Mouse (Mus musculus) hindbrain, embryonic 14.5 days (tissue): ENCODE measurements around the gene Ttc5. TPM values are rescaled to one million over a fixed set of nuclear protein-coding genes. Genes with fewer than 3 reads are reported as not detected.
"Not testable (repeated sequence)": the region's sequence is repeated elsewhere in the genome, so short reads cannot be mapped to it uniquely, and the experiment has no call there.

ENCODE experiments used
- ATAC-seq: fragments of 200-750 bp; cut with Nextera tagmentation; 2 replicates; pipeline ENCODE4 v1.8.0; 2017; ENCODE audit warnings: moderate number of reproducible peaks, mild to moderate bottlenecking, moderate TSS enrichment, moderate library complexity; ENCODE audit not compliant: low FRiP score
- DNase-seq: peaks from one replicate; pipeline ENCODE4 v3.0.0-alpha.2; 2015; ENCODE audit warnings: low spot score
- H3K27ac ChIP-seq: fragments of 300-500 bp; sonication (generic); 2 replicates; pipeline ENCODE4 v1.5.1; 2014; ENCODE audit warnings: mild to moderate bottlenecking, moderate library complexity
- H3K27me3 ChIP-seq: fragments of 300-500 bp; sonication (generic); 2 replicates; pipeline ENCODE4 v1.6.1; 2014; ENCODE audit warnings: mild to moderate bottlenecking, low read length, mixed read lengths; ENCODE audit not compliant: control insufficient read depth, insufficient read depth
- H3K36me3 ChIP-seq: fragments of 300-500 bp; sonication (generic); replicated peaks from 2 replicates; pipeline ENCODE4 v1.6.1; 2014; ENCODE audit not compliant: control insufficient read depth, insufficient read depth
- H3K4me1 ChIP-seq: fragments of 300-500 bp; sonication (generic); replicated peaks from 2 replicates; pipeline ENCODE4 v1.6.1; 2014; ENCODE audit warnings: antibody characterized with exemption, low read length, mixed read lengths; ENCODE audit not compliant: control insufficient read depth, insufficient read depth
- H3K4me2 ChIP-seq: fragments of 300-500 bp; sonication (generic); replicated peaks from 2 replicates; pipeline ENCODE4 v1.6.1; 2014; ENCODE audit warnings: mild to moderate bottlenecking, moderate library complexity
- H3K4me3 ChIP-seq: fragments of 300-500 bp; sonication (generic); replicated peaks from 2 replicates; pipeline ENCODE4 v1.5.1; 2014; ENCODE audit warnings: mild to moderate bottlenecking, low read length
- H3K9ac ChIP-seq: fragments of 300-500 bp; sonication (generic); 2 replicates; pipeline ENCODE4 v1.6.1; 2014
- H3K9me3 ChIP-seq: fragments of 300-500 bp; sonication (generic); 2 replicates; pipeline ENCODE4 v1.6.1; 2016; ENCODE audit warnings: low read length; ENCODE audit not compliant: control insufficient read depth
- WGBS: fragments of 180-500 bp; shearing (Covaris S2); extraction: QIAGEN DNeasy Blood & Tissue Kit; methylation state at CpG from one replicate; pipeline ENCODE4 v1.1.7; 2014; 5-methylcytosine and 5-hydroxymethylcytosine counted together
- polyA plus RNA-seq: library from polyadenylated mRNA; unstranded; fragments of >200 nt; fragmentation: Nextera tagmentation; extraction: Ambion mirVana; gene quantifications from 2 replicates; pipeline ENCODE4 v1.2.1, GENCODE M21; 2014

The Ttc5 gene
- polyA plus RNA-seq, 1 experiment from 2014 or later: 123 TPM

DNA sequence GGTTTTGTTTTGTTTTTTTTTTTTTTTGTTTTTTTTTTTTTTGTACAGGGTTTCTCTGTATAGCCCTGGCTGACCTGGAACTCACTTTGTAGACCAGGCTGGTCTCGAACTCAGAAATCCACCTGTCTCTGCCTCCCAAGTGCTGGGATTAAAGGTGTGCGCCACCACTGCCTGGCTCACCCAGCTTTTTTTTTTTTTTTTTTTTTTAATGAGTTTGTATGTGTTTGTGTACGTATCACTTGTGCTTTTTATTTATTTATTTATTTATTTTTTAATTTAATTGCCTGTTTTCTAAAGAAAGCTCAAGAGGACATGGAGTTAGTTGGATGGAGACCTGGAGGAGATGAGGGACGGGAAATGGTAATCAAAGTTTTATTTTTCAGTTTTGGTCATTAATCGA, 21.1 kb upstream of the Ttc5 start:
- Histone ChIP-seq H3K4me1 (0 out of 2 replicates have a peak, but pooled peaks cover 12% of the 10 kb centered on the region), H3K4me2 (peak overlapping the region; percentile 55), H3K27ac (0 out of 2 replicates have a peak overlapping the region, but pooled peaks have one; percentile 91), H3K4me3 (peak overlapping the region; percentile 55; the same call in 1 of the 2 replicates), H3K9ac (peak overlapping the region; percentile 67; the same call in 1 of the 2 replicates)
- H3K27me3 ChIP-seq, DNase-seq, H3K9me3 ChIP-seq, ATAC-seq, H3K36me3 ChIP-seq: not testable (repeated sequence)
- WGBS: 91% methylated on average over 5 of the region's 5 CpGs

DNA sequence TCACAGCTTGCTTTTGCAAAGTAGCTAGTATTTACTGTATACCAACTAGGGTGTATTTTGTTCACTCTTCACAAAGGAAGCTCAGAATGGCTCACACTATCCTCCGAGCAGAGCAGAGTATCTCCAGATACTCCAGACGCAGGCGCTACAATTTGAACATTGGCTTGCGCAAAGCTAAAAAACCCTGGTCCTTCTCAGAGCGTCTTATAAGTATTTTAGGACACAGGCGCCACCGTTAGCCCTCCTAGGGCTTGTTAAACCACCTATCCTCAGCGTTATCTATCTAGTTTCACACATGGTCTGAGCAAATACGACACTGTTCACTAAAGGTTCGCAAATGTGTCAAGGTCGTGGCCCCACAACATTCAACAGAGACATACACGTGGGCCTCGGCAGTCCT, 19.4 kb upstream of the Ttc5 start:
- H3K9me3 ChIP-seq: no peaks in the 10 kb centered on the region
- H3K4me2 ChIP-seq: no peak overlapping the region
- H3K27ac ChIP-seq: no peak overlapping the region
- no peak overlapping the region for H3K9ac ChIP-seq
- DNase-seq (no peak), ATAC-seq (no peak)
- 75% methylated on average over 13 of the region's 13 CpGs for WGBS
- no peak overlapping the region for H3K4me3 ChIP-seq
- no peaks in the 10 kb centered on the region for H3K27me3 ChIP-seq
- 0 out of 2 replicates have a peak, but pooled peaks cover 12% of the 10 kb centered on the region for H3K4me1 ChIP-seq
- no peaks in the 10 kb centered on the region for H3K36me3 ChIP-seq

DNA sequence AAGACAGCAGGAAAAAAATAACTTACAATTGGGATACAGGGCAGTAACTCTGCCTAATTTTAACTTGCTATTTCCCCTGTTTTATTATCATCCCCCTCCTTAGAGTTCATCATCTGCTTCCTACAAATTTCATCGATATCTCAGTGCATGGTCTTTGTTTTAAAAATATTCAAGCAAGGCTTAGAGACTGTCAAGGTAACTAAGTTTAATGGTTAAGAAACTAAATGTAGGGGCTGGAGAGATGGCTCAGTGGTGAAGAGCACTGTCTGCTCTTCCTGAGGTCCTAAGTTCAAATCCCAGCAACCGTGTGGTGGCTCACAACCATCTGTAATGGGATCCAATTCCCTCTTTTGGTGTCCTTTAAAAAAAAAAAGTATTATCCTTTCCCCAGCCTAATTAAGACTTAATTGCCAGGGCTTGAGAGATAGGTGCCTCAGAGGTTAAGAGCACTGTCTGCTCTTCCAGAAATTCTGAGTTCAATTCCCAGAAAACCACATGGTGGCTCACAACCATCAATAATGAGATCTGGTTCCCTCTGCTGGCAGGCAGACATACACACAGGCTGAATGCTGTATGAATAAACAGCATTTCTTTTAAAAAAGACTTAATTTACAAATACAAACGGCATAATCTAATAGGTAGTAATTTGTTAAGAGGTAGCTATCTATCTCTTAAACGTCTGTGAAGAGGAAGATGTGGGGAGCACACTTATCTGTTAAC, 17.7 kb upstream of the Ttc5 start:
- Histone ChIP-seq H3K36me3 (no peaks in the 10 kb centered on the region), H3K27ac (no peak overlapping the region), H3K4me1 (0 out of 2 replicates have a peak, but pooled peaks cover 7% of the 10 kb centered on the region), H3K4me3 (no peak overlapping the region), H3K9ac (no peak overlapping the region), H3K27me3 (no peaks in the 10 kb centered on the region), H3K4me2 (no peak overlapping the region), H3K9me3 (no peaks in the 10 kb centered on the region)
- WGBS: 68% methylated on average over 4 of the region's 4 CpGs
- DNase-seq: peak; percentile 48
- no peak for ATAC-seq

DNA sequence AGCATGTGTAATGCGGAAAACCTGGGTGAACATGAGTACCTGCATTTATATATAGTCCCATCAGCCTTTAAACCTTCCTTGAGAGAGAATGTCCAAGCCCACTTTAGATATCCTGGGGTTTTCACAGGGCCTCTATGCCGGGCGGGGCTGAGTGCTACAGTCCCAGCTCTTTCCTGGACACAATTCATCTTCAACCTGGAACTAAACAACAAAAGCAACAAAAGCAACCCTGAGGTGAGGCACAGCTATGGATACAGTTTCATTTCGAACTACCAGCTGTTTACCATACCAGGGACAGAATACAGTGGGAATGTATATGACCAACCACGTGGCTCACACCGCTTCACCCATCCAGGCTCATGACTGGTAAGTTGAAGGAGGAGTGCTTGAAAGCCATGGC, 17.1 kb upstream of the Ttc5 start:
- Histone ChIP-seq H3K4me3 (no peak overlapping the region), H3K9me3 (no peaks in the 10 kb centered on the region), H3K4me1 (0 out of 2 replicates have a peak, but pooled peaks cover 7% of the 10 kb centered on the region), H3K27ac (no peak overlapping the region), H3K27me3 (no peaks in the 10 kb centered on the region), H3K36me3 (no peaks in the 10 kb centered on the region), H3K4me2 (no peak overlapping the region), H3K9ac (no peak overlapping the region)
- 87% methylated on average over 6 of the region's 6 CpGs for WGBS
- no peak for DNase-seq
- ATAC-seq: no peak

DNA sequence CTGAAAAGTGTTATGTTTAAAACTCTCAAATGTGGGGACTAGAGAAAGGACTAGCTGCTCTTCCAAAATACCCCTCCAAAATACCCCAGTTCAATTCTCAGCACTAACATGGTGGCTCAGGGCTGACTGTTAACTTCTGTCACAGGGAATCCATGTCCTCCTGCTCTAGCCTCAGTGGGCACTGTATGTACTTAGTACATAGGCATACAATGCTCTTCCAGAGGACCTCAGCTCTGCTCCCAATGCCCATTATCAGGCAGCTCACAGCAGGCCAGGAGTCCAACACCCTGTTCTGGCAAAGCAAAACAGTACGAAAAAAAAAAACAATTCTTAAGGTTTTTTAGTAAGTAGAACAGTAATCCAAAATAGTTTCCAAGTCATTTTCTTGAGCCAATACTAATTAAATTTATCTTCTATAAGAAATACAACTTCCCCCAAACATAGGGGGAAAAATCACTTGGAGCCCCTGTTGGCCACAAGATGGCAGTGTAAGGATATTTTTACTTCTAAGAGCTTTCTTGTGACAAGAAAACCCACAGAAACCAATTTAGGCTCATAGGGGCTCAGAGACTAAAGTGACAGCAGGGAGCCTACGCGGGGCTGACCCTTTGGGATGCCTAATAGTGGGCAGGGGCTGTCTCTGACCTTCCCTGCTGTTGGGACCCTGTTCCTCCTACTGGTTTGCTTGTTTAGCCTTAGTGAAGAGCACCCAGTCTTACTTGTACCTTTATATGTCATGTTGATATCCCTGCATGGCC, 14.4 kb upstream of the Ttc5 start:
- no peak overlapping the region for H3K4me3 ChIP-seq
- DNase-seq (peak; percentile 78), ATAC-seq (no peak)
- H3K27me3 ChIP-seq: no peaks in the 10 kb centered on the region
- H3K9me3 ChIP-seq: no peaks in the 10 kb centered on the region
- H3K9ac ChIP-seq: no peak overlapping the region
- no peaks in the 10 kb centered on the region for H3K4me1 ChIP-seq
- no peak overlapping the region for H3K4me2 ChIP-seq
- no peaks in the 10 kb centered on the region for H3K36me3 ChIP-seq
- H3K27ac ChIP-seq: no peak overlapping the region
- 3% methylated on average over 3 of the region's 3 CpGs for WGBS

DNA sequence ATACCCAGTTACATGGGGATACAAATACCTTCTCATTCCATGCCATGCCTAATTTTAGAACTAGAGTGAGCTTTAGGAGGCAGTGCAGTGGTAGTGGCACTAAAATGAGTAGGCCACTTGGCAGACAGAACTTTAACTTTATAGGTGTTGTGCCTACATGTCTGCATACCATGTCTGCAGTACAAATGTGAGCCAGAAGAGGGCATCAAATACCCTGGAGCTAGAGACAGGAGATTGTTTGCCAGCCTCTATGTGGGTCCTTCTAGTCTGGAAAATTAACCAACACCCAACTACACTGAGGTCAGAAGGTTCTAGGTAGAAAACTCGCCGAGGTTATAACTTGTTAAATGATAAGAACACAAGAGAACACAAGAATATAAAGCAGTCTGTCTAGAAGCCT, 13.2 kb upstream of the Ttc5 start:
- Histone ChIP-seq H3K36me3 (no peaks in the 10 kb centered on the region), H3K9ac (no peak overlapping the region), H3K4me1 (no peaks in the 10 kb centered on the region), H3K4me2 (no peak overlapping the region), H3K27me3 (no peaks in the 10 kb centered on the region), H3K27ac (no peak overlapping the region), H3K4me3 (no peak overlapping the region), H3K9me3 (no peaks in the 10 kb centered on the region)
- 68% methylated on average over 2 of the region's 2 CpGs for WGBS
- ATAC-seq (no peak), DNase-seq (no peak)

DNA sequence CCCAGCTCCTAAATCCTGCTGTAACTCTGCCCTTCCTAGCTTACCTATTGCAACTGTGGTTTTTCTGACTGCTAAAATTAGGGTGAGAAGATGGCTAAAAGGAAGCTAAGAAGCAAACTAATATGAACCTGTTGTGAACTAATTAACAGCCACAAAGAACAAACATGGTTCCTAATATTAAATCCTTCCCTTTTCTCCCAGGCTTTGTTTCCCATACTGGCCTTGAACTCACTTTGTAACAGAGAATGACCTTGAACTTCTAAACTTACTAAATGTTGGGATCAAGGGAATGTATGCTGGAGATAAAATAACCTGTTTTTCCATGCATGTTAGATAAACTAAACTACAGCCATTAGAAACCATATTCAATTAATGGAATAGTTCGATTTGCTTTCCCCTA, 11.1 kb upstream of the Ttc5 start:
- 88% methylated on average over 1 of the region's 1 CpGs for WGBS

DNA sequence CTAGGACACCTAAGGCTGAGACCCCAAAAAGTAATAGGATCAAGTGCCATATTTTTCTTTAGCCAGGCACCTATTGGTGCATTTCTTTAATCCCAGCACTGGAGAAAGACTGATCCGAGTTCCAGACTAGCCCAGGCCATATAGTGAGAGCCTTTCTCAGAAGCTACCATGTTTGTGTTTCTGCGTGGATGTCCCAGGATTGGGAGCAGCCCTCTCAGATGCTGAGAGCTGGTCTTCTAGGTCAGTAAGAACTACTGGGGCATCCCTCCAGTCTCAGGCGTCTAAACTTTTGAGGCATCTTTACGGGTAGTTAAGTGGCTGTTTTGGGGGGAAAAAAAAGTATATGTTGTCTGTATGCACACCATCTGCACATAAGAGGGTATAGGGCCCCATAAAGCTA, 10.6 kb upstream of the Ttc5 start:
- ATAC-seq (no peak), DNase-seq (no peak)
- Histone ChIP-seq H3K27me3 (no peaks in the 10 kb centered on the region), H3K4me3 (no peak overlapping the region), H3K9ac (no peak overlapping the region), H3K4me1 (no peaks in the 10 kb centered on the region), H3K9me3 (no peaks in the 10 kb centered on the region), H3K27ac (no peak overlapping the region), H3K36me3 (no peaks in the 10 kb centered on the region), H3K4me2 (no peak overlapping the region)
- WGBS: 89% methylated on average over 4 of the region's 4 CpGs

More for the DNA sequence above, 11.1 kb upstream of the Ttc5 start:
- H3K36me3 ChIP-seq: no peaks in the 10 kb centered on the region
- H3K4me1 ChIP-seq: no peaks in the 10 kb centered on the region
- no peak overlapping the region for H3K27ac ChIP-seq
- no peak overlapping the region for H3K4me3 ChIP-seq
- ATAC-seq (no peak), DNase-seq (no peak)
- no peak overlapping the region for H3K4me2 ChIP-seq
- no peak overlapping the region for H3K9ac ChIP-seq
- H3K27me3 ChIP-seq: no peaks in the 10 kb centered on the region
- no peaks in the 10 kb centered on the region for H3K9me3 ChIP-seq

DNA sequence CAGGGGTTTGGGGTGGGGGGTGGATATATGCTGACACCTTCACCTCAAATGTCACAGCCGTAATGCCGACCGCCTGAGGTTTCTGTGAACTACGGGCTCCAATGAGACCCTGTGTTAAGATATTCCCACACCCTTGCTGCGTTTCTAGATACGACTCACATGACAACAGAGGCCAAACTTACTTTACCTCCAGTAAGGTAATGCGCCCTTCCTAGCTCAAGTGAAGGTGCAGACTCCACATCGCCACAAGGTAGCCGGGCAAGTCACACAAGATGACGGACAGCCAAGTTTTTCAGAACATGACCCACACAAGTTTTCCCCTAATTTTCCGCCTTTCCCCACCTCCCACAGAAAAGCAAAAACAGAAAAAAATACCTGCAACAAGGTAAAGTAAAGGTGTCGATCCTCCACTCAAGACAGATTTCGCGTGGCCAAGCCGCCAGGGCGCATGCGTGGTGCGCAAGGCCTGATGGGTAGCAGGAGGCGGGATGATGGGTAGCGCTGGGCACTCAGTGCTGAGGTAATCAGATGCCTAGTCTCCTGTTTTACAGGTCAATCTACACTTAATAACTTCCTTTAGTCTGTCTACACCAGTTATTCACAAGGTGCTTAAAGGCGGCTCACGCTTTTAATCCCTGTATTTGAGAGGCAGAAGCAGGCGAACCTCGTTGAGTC, 10.1 kb upstream of the Ttc5 start:
- H3K9ac ChIP-seq: no peak overlapping the region
- H3K4me3 ChIP-seq: no peak overlapping the region
- no peaks in the 10 kb centered on the region for H3K9me3 ChIP-seq
- H3K27ac ChIP-seq: no peak overlapping the region
- no peaks in the 10 kb centered on the region for H3K36me3 ChIP-seq
- H3K27me3 ChIP-seq: no peaks in the 10 kb centered on the region
- WGBS: 93% methylated on average over 24 of the region's 24 CpGs
- H3K4me1 ChIP-seq: no peaks in the 10 kb centered on the region
- no peak for DNase-seq
- H3K4me2 ChIP-seq: no peak overlapping the region
- no peak for ATAC-seq
